Comparison of ENCODE assay signal across 23 mouse cellular contexts in the genomic region with DNA sequence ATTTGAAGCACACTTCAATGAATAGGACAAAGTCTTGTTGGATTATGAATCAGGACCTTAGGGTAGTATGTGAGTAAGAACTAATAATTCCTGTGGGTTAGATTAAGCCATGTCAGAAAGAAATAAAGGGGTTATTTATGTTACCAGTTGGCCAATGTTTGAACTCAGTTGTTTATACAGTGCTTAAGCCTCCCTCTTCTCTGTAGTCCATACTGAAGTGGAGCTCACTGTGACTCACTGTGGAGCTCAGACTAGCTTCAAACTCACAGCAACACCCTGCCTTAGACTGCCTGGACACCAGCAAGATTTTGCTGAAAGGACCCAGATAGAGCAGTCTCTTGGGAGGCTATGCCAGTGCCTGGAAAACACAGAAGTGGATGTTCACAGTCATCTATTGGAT.
DNase-seq lines count a peak whose midpoint lies in the region; ATAC-seq and TF ChIP-seq lines count a peak whose summit lies in the region.
"Had no signal": no experiment of that assay in that cellular context is flagged by ENCODE, and none has a peak within 500 bp of the region (broad histone marks: within the 10 kb centered on the region; RNA-seq: fewer than 3 reads in every experiment).

No protein-coding gene starts in this region.

- no peak for TF ChIP-seq CTCF in lung, postnatal 0 days (IDR thresholded peaks at IDR 0.05)
- no peak for TF ChIP-seq CTCF in stomach, postnatal 0 days (IDR thresholded peaks at IDR 0.05; ENCODE audit: low read depth)

- no peaks in the 10 kb centered on the region for H3K9me3 ChIP-seq in lung, postnatal 0 days (ENCODE audit: low read length)
- H3K9me3 ChIP-seq in stomach, embryonic 14.5 days (ENCODE audit: control insufficient read depth, low read depth, low read length) = no peaks in the 10 kb centered on the region
- H3K9me3 ChIP-seq in stomach, postnatal 0 days (ENCODE audit: control insufficient read depth, low read length) = no peaks in the 10 kb centered on the region
- H3K9me3 ChIP-seq: embryonic facial prominence, embryonic 13.5 days; embryonic facial prominence, embryonic 15.5 days; forebrain, embryonic 10.5 days; forebrain, embryonic 12.5 days had no signal

- H3K9ac ChIP-seq in lung, postnatal 0 days (replicated peaks; ENCODE audit: low read depth) = no peak overlapping the region
- no peak overlapping the region for H3K9ac ChIP-seq in stomach, embryonic 14.5 days (replicated peaks; ENCODE audit: low read depth, low read length)
- no peak overlapping the region for H3K9ac ChIP-seq in stomach, postnatal 0 days (ENCODE audit: low read length)
- H3K9ac ChIP-seq: embryonic facial prominence, embryonic 13.5 days; embryonic facial prominence, embryonic 15.5 days; forebrain, embryonic 12.5 days had no signal

- no peak overlapping the region for H3K4me3 ChIP-seq in lung, postnatal 0 days (ENCODE audit: low read depth, low read length)
- H3K4me3 ChIP-seq in stomach, embryonic 14.5 days (ENCODE audit: low read depth, low read length) = no peak overlapping the region
- H3K4me3 ChIP-seq in stomach, postnatal 0 days (ENCODE audit: low read depth, low read length) = no peak overlapping the region
- H3K4me3 ChIP-seq: embryonic facial prominence, embryonic 13.5 days; embryonic facial prominence, embryonic 15.5 days; erythroblast, embryonic 14.5 days; forebrain, embryonic 10.5 days; forebrain, embryonic 12.5 days had no signal

- ATAC-seq in lung, postnatal 0 days = no peak
- peak; percentile 67; the same call in 1 of the 2 replicates for ATAC-seq in stomach, embryonic 14.5 days (ENCODE audit: insufficient number of reproducible peaks, insufficient read depth, low FRiP score, low read depth)
- peak; percentile 64; the same call in 1 of the 2 replicates for ATAC-seq in stomach, postnatal 0 days (ENCODE audit: low FRiP score, low TSS enrichment)
- ATAC-seq: activated CD4-positive, CD25-positive, alpha-beta regulatory T cell, adult 4 months; forebrain, embryonic 14.5 days; forebrain, embryonic 16.5 days had no signal

- peak; percentile 23 for DNase-seq in lung, postnatal 0 days (ENCODE audit: low spot score)
- DNase-seq in lung, adult 18-20 months = no peak
- no peak for DNase-seq in stomach, postnatal 0 days (ENCODE audit: low spot score)
- no peak for DNase-seq in layer of hippocampus, adult 9-11 months
- no peak for DNase-seq in frontal cortex, postnatal 25 days (ENCODE audit: low spot score in 2 of 2)
- DNase-seq: adrenal gland, adult 8-10 months; adrenal gland, postnatal 14 days; adrenal gland, postnatal 36 days; cerebellum, adult 11-12 months; cerebellum, adult 2 months; cerebellum, adult 9-11 months; cerebellum, postnatal 14 days; cerebellum, postnatal 36 days; embryo, embryonic 11 days had no signal

- H3K4me1 ChIP-seq in lung, postnatal 0 days (ENCODE audit: insufficient read depth, low read depth, low read length) = no peaks in the 10 kb centered on the region
- no peaks in the 10 kb centered on the region for H3K4me1 ChIP-seq in stomach, embryonic 14.5 days (ENCODE audit: control insufficient read depth, insufficient read depth, low read length)
- no peaks in the 10 kb centered on the region for H3K4me1 ChIP-seq in stomach, postnatal 0 days (replicated peaks; ENCODE audit: control insufficient read depth, insufficient read depth)
- H3K4me1 ChIP-seq: embryonic facial prominence, embryonic 13.5 days; embryonic facial prominence, embryonic 15.5 days; forebrain, embryonic 10.5 days; forebrain, embryonic 12.5 days had no signal

- TF ChIP-seq EP300 in lung, postnatal 0 days (IDR thresholded peaks at IDR 0.05) = no peak
- TF ChIP-seq EP300 in stomach, postnatal 0 days (optimal IDR thresholded peaks at IDR 0.05) = no peak

- no peaks in the 10 kb centered on the region for H3K27me3 ChIP-seq in lung, postnatal 0 days (replicated peaks; ENCODE audit: insufficient read depth, low read length)
- H3K27me3 ChIP-seq in stomach, embryonic 14.5 days (ENCODE audit: control insufficient read depth, insufficient read depth, low read length) = no peaks in the 10 kb centered on the region
- H3K27me3 ChIP-seq in stomach, postnatal 0 days (ENCODE audit: control insufficient read depth, insufficient read depth, low read length) = no peaks in the 10 kb centered on the region
- H3K27me3 ChIP-seq: embryonic facial prominence, embryonic 15.5 days had no signal

- no peak overlapping the region for H3K27ac ChIP-seq in lung, postnatal 0 days (ENCODE audit: low read length)
- no peak overlapping the region for H3K27ac ChIP-seq in stomach, embryonic 14.5 days (ENCODE audit: low read length)
- H3K27ac ChIP-seq in stomach, postnatal 0 days (replicated peaks) = no peak overlapping the region
- H3K27ac ChIP-seq: embryonic facial prominence, embryonic 13.5 days; embryonic facial prominence, embryonic 15.5 days; forebrain, embryonic 10.5 days; forebrain, embryonic 12.5 days had no signal

- no peaks in the 10 kb centered on the region for H3K36me3 ChIP-seq in lung, postnatal 0 days (ENCODE audit: insufficient read depth, low read length)
- no peaks in the 10 kb centered on the region for H3K36me3 ChIP-seq in stomach, embryonic 14.5 days (ENCODE audit: control insufficient read depth, insufficient read depth, low read length)
- H3K36me3 ChIP-seq in stomach, postnatal 0 days (ENCODE audit: control insufficient read depth, insufficient read depth, low read length) = no peaks in the 10 kb centered on the region
- H3K36me3 ChIP-seq: embryonic facial prominence, embryonic 13.5 days; embryonic facial prominence, embryonic 15.5 days; forebrain, embryonic 10.5 days; forebrain, embryonic 12.5 days had no signal

- H3K4me2 ChIP-seq in lung, postnatal 0 days (replicated peaks; ENCODE audit: low read depth, low read length) = no peak overlapping the region
- H3K4me2 ChIP-seq in stomach, embryonic 14.5 days (replicated peaks; ENCODE audit: low read depth, low read length) = no peak overlapping the region
- no peak overlapping the region for H3K4me2 ChIP-seq in stomach, postnatal 0 days (replicated peaks; ENCODE audit: low read depth)
- H3K4me2 ChIP-seq: embryonic facial prominence, embryonic 13.5 days; embryonic facial prominence, embryonic 15.5 days; forebrain, embryonic 12.5 days had no signal
